Mouse (Mus musculus) hindbrain, embryonic 16.5 days (tissue): Measurements from ENCODE around the gene Xxylt1. TPM values are rescaled to one million over a fixed set of nuclear protein-coding genes. Genes with fewer than 3 reads are reported as not detected.

Experiments used
- ATAC-seq: fragments of 200-750 bp; cut with Nextera tagmentation; 2 replicates; pipeline ENCODE4 v1.8.0; 2017; ENCODE audit warnings: moderate TSS enrichment, moderate library complexity
- H3K27ac ChIP-seq: fragments of 300-500 bp; sonication (generic); 2 replicates; pipeline ENCODE4 v1.5.1; 2014; ENCODE audit warnings: low read depth, mild to moderate bottlenecking, control low read depth, low read length, moderate library complexity
- H3K27me3 ChIP-seq: fragments of 300-500 bp; sonication (generic); replicated peaks from 2 replicates; pipeline ENCODE4 v1.6.1; 2014; ENCODE audit warnings: low read length; ENCODE audit not compliant: control insufficient read depth, insufficient read depth
- H3K36me3 ChIP-seq: fragments of 300-500 bp; sonication (generic); 2 replicates; pipeline ENCODE4 v1.6.1; 2014; ENCODE audit warnings: mild to moderate bottlenecking, low read length, moderate library complexity, mixed read lengths; ENCODE audit not compliant: control insufficient read depth, insufficient read depth
- H3K4me1 ChIP-seq: fragments of 300-500 bp; sonication (generic); 2 replicates; pipeline ENCODE4 v1.6.1; 2014; ENCODE audit warnings: low read depth, low read length; ENCODE audit not compliant: control insufficient read depth, insufficient read depth
- H3K4me2 ChIP-seq: fragments of 300-500 bp; sonication (generic); 2 replicates; pipeline ENCODE4 v1.6.1; 2014; ENCODE audit warnings: mild to moderate bottlenecking, low read length, control low read depth, moderate library complexity
- H3K4me3 ChIP-seq: fragments of 300-500 bp; sonication (generic); 2 replicates; pipeline ENCODE4 v1.5.1; 2014; ENCODE audit warnings: mild to moderate bottlenecking, low read length, control low read depth, moderate library complexity
- H3K9ac ChIP-seq: fragments of 300-500 bp; sonication (generic); 2 replicates; pipeline ENCODE4 v1.6.1; 2014; ENCODE audit warnings: low read depth, mild to moderate bottlenecking, control low read depth, low read length, moderate library complexity
- H3K9me3 ChIP-seq: fragments of 300-500 bp; sonication (generic); 2 replicates; pipeline ENCODE4 v1.6.1; 2014; ENCODE audit warnings: mild to moderate bottlenecking, low read length, moderate library complexity; ENCODE audit not compliant: control insufficient read depth
- WGBS: fragments of 180-500 bp; shearing (Covaris S2); extraction: QIAGEN DNeasy Blood & Tissue Kit; methylation state at CpG from one replicate; pipeline ENCODE4 v1.1.7; 2014; 5-methylcytosine and 5-hydroxymethylcytosine counted together
- polyA plus RNA-seq: library from polyadenylated mRNA; unstranded; fragments of >200 nt; fragmentation: Nextera tagmentation; extraction: Ambion mirVana; gene quantifications from 2 replicates; pipeline ENCODE4 v1.2.1, GENCODE M21; 2015

Xxylt1 gene
- polyA plus RNA-seq, 1 experiment from 2014 or later = 11.0 TPM

DNA sequence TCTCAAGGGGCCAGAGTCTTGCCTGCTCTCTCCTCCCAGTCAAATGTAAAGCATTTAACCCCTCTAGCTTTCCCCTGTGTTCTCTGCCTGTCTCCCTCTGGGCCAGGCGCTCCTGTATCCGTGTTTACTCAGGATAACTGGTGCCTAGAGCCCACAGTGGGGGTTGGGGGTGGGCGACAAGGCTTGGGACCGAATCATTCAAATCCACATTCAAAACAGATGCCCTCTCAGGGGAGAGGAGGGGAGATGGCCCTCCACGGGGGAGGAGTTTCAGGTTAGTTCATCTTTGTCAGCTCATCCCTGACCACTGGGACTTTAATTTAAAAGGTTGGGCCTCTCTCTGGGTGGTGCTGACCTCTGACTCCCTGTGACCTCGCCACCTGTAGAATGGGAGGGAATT is 144.8 kb downstream of the Xxylt1 start:
- WGBS = 43% methylated on average over 6 of the region's 6 CpGs

DNA sequence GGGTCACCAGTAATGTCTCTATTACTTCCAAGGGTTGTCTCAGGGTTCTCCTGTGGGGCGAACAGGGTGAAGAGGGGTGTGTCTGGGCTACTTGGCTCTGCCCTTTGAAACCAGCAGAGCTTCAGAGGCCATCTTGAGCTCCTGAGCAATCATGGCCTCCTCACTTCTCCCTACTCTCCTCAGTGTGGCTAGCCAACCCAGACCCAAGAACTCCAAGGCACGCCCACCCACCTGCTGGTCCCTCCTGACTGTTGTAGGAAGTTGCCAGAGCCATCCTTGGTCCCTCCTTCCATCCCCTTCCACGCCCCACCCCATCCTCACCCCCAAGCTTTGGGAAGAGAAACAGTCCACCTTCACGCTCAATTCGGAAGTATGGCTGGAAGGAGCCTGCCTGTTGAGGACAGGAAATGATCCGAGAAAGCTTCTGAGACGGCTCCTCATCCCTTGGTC is 145.2 kb downstream of the Xxylt1 start:
- no peak for ATAC-seq
- 88% methylated on average over 7 of the region's 7 CpGs for WGBS
- H3K9ac ChIP-seq = no peak overlapping the region
- no peak overlapping the region for H3K27ac ChIP-seq
- no peaks in the 10 kb centered on the region for H3K9me3 ChIP-seq
- no peak overlapping the region for H3K4me3 ChIP-seq
- H3K27me3 ChIP-seq = no peaks in the 10 kb centered on the region
- no peak overlapping the region for H3K4me2 ChIP-seq
- H3K4me1 ChIP-seq = no peaks in the 10 kb centered on the region; the same call in none of the 2 replicates
- no peaks in the 10 kb centered on the region for H3K36me3 ChIP-seq

More for the DNA sequence above, 144.8 kb downstream of the Xxylt1 start:
- H3K4me3 ChIP-seq = no peak overlapping the region
- no peaks in the 10 kb centered on the region for H3K36me3 ChIP-seq
- H3K4me1 ChIP-seq = no peaks in the 10 kb centered on the region; the same call in none of the 2 replicates
- H3K9ac ChIP-seq = no peak overlapping the region
- no peak for ATAC-seq
- no peaks in the 10 kb centered on the region for H3K9me3 ChIP-seq
- no peak overlapping the region for H3K27ac ChIP-seq
- H3K4me2 ChIP-seq = no peak overlapping the region
- H3K27me3 ChIP-seq = no peaks in the 10 kb centered on the region

DNA sequence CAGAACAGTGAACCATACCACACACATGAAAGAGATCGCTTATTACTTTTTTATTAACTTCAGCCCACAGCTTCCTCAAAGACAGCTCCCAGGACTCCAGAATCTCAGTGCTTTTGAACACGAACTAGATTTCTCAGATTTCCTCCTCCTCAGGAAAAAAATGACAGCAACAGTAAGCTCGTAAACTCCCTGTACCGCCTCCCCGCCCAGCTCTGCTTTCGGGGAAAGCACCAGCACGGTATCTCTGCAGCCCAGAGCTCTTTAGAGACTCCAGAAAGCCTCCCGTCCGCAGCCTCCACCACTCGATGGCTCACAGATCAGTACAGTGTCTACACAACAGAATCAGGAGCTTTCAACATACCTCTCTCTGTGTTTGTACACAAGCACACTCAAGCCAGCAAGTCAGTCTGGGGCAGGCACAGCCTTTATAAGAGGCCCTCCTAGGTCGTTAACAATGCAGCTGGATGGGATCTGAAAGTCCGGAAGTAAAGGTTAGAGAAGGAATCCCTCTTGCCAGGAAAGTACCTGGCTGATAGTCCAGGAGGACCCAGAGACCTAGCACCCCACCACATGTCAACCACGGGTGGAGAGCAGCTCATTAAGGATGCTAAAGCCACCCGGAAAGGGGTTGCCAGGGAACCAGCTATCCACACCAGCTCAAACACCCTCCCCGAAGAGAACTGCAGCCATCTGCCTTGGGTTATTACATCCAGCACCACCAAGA is 146.1 kb downstream of the Xxylt1 start:
- H3K4me1 ChIP-seq = no peaks in the 10 kb centered on the region; the same call in none of the 2 replicates
- no peak overlapping the region for H3K4me2 ChIP-seq
- H3K36me3 ChIP-seq = no peaks in the 10 kb centered on the region
- no peak overlapping the region for H3K27ac ChIP-seq
- 59% methylated on average over 15 of the region's 15 CpGs for WGBS
- H3K9ac ChIP-seq = no peak overlapping the region
- no peak for ATAC-seq
- H3K4me3 ChIP-seq = no peak overlapping the region
- H3K27me3 ChIP-seq = no peaks in the 10 kb centered on the region
- H3K9me3 ChIP-seq = peaks cover 2% of the 10 kb centered on the region; the same call in 1 of the 2 replicates

DNA sequence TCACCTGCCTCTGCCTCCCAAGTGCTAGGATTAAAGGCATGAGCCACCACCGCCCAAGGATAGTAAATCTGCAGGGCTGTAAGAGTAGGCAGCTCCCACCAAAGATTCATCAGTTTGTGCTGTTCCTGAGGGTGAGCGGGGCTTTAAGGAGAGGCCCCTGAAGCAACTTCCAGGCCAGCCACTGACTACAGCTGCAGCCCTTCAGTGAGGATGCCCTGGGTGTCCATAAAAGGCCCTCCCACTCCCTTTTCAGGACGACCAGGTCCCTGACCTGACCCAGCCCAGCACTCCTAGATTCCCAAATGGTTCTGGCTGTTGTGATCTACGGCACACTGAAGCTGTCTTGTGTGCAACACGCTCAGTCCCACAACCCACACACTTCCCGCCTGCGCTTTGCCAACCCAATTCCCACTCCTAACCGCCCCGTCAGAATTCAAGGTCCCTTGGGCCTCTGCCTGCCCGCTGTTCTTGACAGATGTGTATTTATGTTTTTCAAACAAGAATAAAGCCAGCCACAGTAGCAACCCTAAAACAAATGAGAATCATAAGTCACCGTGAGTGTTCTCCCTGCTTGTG is 146.9 kb downstream of the Xxylt1 start:
- H3K4me3 ChIP-seq = no peak overlapping the region
- H3K9me3 ChIP-seq = peaks cover 2% of the 10 kb centered on the region; the same call in 1 of the 2 replicates
- no peak for ATAC-seq
- H3K27ac ChIP-seq = no peak overlapping the region
- no peaks in the 10 kb centered on the region for H3K36me3 ChIP-seq
- no peaks in the 10 kb centered on the region for H3K27me3 ChIP-seq
- no peak overlapping the region for H3K9ac ChIP-seq
- no peaks in the 10 kb centered on the region; the same call in none of the 2 replicates for H3K4me1 ChIP-seq
- no peak overlapping the region for H3K4me2 ChIP-seq
- 55% methylated on average over 11 of the region's 11 CpGs for WGBS

DNA sequence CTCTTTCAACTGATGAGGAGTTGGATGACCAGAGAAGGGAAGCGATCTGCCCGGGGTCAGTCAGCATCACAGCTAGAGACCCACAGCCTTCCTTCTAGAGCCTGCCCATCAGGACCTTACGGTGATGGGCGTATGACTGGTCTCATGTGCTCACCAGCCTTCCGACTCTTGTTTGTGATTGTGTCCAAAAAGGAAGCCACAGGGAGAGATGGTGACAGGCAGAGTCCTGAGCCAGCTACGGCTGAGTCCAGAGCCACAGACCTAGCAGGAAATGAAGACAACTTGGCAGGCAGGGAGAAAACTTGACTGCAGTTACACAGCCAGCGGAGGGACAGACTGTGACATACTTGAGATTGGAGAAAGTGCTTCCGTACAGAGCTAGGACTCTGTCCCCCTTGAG is 147.9 kb downstream of the Xxylt1 start:
- Histone ChIP-seq H3K4me1 (no peaks in the 10 kb centered on the region; the same call in none of the 2 replicates), H3K27ac (no peak overlapping the region), H3K4me2 (no peak overlapping the region), H3K9me3 (peaks cover 2% of the 10 kb centered on the region; the same call in 1 of the 2 replicates), H3K9ac (no peak overlapping the region), H3K4me3 (no peak overlapping the region), H3K27me3 (no peaks in the 10 kb centered on the region), H3K36me3 (no peaks in the 10 kb centered on the region)
- no peak for ATAC-seq
- WGBS = 92% methylated on average over 8 of the region's 8 CpGs

DNA sequence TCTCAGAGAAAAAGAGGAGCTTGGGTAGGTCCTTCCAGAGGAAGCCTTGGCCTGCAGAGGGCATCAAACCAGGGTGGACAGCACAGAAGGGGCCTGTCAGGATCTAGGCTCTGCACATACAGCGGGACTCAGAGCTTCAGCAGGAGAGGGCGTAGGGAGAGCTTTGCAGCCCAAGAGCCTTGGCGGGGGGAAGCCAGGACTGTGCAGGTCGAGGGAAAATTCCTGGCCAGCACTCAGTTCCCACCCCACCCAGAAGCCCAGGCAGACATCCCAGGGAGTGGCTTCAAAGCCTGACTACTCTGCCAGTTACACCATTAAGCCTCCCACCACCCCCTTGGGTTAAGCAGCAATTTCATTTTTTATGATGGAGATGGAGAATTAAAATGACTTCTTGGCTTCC is 148.4 kb downstream of the Xxylt1 start:
- no peak overlapping the region for H3K27ac ChIP-seq
- H3K9ac ChIP-seq = no peak overlapping the region
- peaks cover 2% of the 10 kb centered on the region; the same call in 1 of the 2 replicates for H3K9me3 ChIP-seq
- no peak overlapping the region for H3K4me2 ChIP-seq
- no peaks in the 10 kb centered on the region for H3K36me3 ChIP-seq
- no peak for ATAC-seq
- no peak overlapping the region for H3K4me3 ChIP-seq
- no peaks in the 10 kb centered on the region; the same call in none of the 2 replicates for H3K4me1 ChIP-seq
- WGBS = 92% methylated on average over 4 of the region's 4 CpGs
- no peaks in the 10 kb centered on the region for H3K27me3 ChIP-seq

DNA sequence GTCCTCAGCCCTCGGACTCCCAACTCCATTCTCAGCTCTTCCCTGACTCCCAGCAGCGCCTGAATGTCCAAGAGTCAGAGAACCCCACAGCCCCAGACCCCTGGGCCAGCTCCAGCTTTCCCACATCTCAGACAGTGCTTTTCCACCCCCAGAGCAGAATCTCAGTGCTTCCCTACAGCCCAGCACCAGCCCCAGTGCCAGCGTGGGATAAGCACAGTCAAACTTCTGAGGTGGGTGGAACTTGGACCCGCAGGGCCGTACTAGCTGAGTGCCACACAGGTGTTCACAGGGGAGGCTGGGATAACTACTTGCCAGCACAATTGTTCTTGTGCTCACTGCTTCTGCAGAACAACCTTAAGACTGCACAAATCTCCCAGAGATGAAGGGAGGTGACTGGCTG is 149.0 kb downstream of the Xxylt1 start:
- peaks cover 2% of the 10 kb centered on the region; the same call in 1 of the 2 replicates for H3K9me3 ChIP-seq
- WGBS = 86% methylated on average over 5 of the region's 5 CpGs
- no peaks in the 10 kb centered on the region; the same call in none of the 2 replicates for H3K4me1 ChIP-seq
- no peaks in the 10 kb centered on the region for H3K36me3 ChIP-seq
- no peak overlapping the region for H3K4me2 ChIP-seq
- no peaks in the 10 kb centered on the region for H3K27me3 ChIP-seq
- no peak overlapping the region for H3K4me3 ChIP-seq
- H3K9ac ChIP-seq = no peak overlapping the region
- no peak for ATAC-seq
- no peak overlapping the region for H3K27ac ChIP-seq

DNA sequence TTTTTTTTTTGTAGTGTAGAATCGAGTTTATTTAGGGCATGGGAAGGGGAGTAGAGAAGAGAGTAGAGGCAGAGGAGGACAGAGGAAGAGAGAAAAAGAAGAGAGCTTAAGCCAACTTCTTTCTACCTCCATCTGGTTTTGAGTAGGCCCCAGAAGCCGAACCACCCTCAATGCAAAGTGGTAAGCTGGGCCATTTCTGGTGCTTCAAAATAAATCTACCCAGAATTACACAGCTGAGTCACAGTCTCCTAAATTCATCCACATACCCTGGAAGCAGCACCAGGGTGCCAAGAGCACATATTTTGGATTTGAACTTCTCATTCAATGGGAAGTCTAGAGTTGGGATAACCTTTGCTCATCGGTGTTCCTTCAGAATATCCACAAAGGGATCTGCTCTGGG is 152.1 kb downstream of the Xxylt1 start:
- 91% methylated on average over 3 of the region's 3 CpGs for WGBS

DNA sequence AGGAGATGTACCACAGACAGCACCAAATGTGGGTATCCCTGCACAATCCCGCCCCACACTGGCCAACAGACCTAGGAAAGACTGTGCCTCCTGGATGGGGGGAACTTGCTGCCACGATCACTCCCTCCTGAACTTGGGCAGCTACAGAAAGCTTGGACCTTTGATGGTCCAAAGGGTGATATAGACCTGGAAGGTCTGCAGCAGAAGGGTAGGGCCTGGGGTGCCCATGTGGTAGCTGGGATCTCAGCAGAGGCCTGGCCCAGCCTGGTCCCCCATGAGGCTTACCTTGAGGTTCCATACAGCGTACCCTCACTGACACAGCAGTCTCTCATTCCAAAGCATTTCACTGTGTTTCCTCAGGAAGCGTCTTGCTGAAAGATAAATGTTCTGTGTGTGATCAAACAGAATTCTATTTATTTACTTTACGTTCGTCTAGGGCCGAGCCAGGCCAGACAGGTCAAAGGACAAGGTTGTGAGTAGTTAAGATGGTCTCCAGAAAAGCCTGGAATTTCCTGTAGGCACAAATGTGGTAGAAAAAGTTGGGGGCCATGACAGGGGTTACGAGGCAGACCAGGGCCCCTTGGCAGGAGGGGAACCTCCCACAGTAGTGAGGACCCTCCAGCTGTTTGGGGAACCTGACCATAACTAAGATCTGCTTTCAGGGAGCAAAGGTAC is 153.0 kb downstream of the Xxylt1 start:
- no peaks in the 10 kb centered on the region for H3K27me3 ChIP-seq
- no peak for ATAC-seq
- H3K4me3 ChIP-seq = no peak overlapping the region
- no peaks in the 10 kb centered on the region; the same call in 1 of the 2 replicates for H3K4me1 ChIP-seq
- H3K27ac ChIP-seq = no peak overlapping the region
- H3K9ac ChIP-seq = no peak overlapping the region
- no peak overlapping the region for H3K4me2 ChIP-seq
- H3K9me3 ChIP-seq = peaks cover 2% of the 10 kb centered on the region; the same call in 1 of the 2 replicates
- WGBS = 82% methylated on average over 8 of the region's 8 CpGs
- H3K36me3 ChIP-seq = no peaks in the 10 kb centered on the region

More for the DNA sequence above, 152.1 kb downstream of the Xxylt1 start:
- Histone ChIP-seq H3K27ac (no peak overlapping the region), H3K9me3 (peaks cover 2% of the 10 kb centered on the region; the same call in 1 of the 2 replicates), H3K4me2 (no peak overlapping the region), H3K4me1 (no peaks in the 10 kb centered on the region; the same call in 1 of the 2 replicates), H3K27me3 (no peaks in the 10 kb centered on the region), H3K36me3 (no peaks in the 10 kb centered on the region), H3K4me3 (no peak overlapping the region), H3K9ac (no peak overlapping the region)
- ATAC-seq = no peak
